Mouse (Mus musculus) layer of hippocampus, postnatal 25 days (tissue): ENCODE results near the gene Elmsan1. TPM values are rescaled to one million over a fixed set of nuclear protein-coding genes. Genes with fewer than 3 reads are reported as not detected.

ENCODE experiments used
- DNase-seq, 2 experiments: peaks; one replicate each; pipeline ENCODE4 v3.0.0; 2022; ENCODE audit warnings: mixed read lengths in 2 of 2, low spot score in 1 of 2; ENCODE audit errors: extremely low spot score in 1 of 2
- total RNA-seq, 2 experiments: library from RNA; stranded (reverse); gene quantifications; 2 replicates each; pipeline ENCODE4 v1.2.3; 2021

The Elmsan1 gene
- total RNA-seq, 2 experiments from 2014 or later: 21.0 to 21.7 TPM

DNA sequence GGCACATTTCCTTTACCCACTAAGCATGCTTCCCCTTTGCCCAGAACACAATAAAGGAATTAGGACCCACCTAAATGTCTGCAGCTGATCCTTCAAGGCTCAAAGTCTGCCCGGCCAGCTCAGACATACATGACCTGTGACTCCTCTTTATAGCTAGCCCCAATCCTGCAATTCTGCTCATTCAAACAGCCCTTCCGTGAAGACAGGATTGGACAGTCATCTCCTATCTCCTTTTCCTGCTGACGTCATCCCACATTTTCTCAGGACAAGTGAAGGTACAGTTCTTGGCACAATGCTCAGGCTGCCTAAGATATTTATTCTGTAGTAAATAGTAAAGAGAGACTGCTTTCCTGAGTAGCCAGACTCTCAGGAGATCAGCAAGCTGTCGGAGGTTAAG, 1.6 kb downstream of the Elmsan1 start:
- no peak for DNase-seq

GRCm38 (mm10) chr12:84215758-84216440, 2.8 kb downstream of the Elmsan1 start:
- no peak for DNase-seq

GRCm38 (mm10) chr12:84214495-84215175, 4.0 kb downstream of the Elmsan1 start:
- DNase-seq: no peak

GRCm38 (mm10) chr12:84212297-84212696, 6.4 kb downstream of the Elmsan1 start:
- DNase-seq: no peak

- DNase-seq: no peak
Observed at GRCm38 (mm10) chr12:84211021-84211538, 7.6 kb downstream of the Elmsan1 start.

DNA sequence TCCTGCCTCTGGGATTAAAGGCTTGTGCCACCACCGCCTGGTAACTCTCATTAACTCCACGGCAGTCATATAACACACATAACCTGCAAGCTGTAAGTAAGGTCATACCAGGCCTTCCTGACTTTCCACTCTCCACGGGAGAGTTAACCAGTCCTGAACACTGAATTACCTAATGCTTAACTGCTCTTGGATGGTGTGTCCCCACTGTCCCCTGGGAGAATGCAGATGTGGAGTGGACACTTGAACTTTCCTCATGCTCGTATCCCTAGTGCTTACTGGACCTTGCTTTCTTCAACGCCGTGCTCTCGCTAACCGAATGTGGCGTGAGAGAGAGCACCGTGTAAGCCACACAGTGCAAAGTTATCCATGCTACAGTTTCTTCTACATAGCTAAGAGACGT, 8.4 kb downstream of the Elmsan1 start:
- DNase-seq: no peak

DNA sequence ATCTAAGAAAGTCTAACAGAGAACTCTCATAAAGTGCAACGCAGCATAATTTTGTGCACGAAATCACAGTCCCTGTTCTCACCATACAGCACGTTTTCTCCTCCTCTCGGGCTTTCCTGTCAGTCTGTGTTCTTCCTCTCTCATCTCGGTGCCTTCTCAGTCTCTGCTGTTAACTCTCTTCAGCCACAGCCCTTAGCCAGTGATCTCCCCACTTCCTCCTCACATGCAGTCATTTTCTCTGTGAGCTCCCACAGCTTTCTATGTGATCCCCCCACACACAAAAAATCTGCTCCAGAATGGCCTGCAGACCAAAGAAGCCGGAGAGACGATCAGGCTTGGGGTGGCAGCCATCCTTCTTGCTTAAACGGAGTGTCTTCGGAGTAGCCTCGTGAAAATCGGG, 9.6 kb downstream of the Elmsan1 start:
- DNase-seq: no peak

DNA sequence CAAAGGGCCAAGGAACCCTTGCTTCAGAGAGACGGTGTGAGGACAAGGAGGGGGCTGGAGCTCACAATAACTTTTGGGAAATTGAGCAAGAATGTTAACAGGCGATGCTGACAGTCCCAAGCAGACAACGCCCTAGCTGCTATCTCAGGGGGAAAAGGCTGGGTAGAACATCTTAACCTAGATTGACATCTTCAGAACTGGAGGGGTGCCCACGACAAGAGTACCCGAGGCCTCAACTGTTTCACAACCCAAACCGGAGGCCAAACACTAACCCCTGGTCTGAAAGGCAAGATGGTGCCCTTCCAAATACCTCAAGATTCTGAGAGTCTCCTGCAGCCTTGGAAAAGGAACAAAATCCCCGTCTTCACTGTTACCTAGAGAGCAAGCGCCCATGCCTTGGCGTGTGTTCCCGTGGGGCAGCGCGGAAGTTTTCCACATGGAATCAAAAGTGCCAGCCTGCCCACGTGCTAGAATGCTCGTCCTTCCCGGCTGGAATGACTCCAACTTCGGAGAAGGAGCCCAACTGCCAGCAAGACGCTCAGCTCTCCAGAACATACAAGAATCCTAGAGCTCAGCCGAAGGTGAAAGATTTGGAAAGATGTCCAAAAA, 11.4 kb downstream of the Elmsan1 start:
- DNase-seq: no peak

GRCm38 (mm10) chr12:84206525-84206924, 12.2 kb downstream of the Elmsan1 start:
- DNase-seq: no peak

DNA sequence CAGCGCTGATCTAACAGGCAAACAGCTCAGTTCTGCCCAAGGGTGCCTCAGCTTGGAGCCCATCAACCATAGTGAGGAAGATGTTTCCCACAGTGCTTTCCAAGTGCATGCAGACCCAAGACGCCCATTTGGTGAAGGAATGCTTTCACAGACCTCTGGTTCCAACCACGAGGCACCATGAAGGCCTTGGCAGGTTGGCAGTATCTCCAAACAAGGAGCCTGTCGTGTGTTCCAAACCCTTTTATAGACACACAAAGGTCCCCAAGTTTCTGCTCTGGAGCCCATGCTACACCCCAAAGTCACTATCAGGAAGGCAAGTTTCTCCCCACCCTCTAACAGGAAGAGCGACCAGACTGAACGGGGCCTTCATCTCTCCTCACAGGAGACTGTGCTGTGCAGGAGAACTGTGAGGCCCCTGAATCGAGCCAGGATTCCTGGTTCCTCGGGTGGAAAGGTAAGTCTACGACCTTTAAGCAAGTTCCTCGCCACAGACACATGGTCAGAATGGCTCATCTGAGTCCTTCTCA, 13.0 kb downstream of the Elmsan1 start:
- DNase-seq: no peak

- no peak for DNase-seq
Observed at GRCm38 (mm10) chr12:84204662-84205061, 14.0 kb downstream of the Elmsan1 start.

- DNase-seq: no peak
Observed at GRCm38 (mm10) chr12:84203778-84204216, 14.9 kb downstream of the Elmsan1 start.

- DNase-seq: no peak
Observed at GRCm38 (mm10) chr12:84203170-84203777, 15.4 kb downstream of the Elmsan1 start.

DNA sequence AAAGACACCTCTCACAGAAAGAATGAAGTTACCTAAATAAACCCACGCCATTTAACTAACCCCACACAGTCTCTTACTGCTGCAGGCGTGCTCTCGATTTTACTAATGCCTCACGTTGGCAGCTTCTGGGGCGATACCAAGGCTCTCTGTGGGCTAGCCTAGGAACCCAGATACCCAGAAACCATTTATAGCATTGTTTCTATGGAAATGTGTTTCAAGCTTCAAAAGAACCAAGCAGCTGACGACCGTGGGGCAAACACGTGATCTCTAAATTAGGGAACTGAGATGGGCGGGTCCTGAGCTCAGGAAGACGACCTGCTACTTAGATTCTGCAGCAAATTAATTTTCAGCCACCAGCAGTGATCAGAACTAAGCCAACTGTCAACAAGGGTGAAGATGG, 16.1 kb downstream of the Elmsan1 start:
- DNase-seq: no peak

DNA sequence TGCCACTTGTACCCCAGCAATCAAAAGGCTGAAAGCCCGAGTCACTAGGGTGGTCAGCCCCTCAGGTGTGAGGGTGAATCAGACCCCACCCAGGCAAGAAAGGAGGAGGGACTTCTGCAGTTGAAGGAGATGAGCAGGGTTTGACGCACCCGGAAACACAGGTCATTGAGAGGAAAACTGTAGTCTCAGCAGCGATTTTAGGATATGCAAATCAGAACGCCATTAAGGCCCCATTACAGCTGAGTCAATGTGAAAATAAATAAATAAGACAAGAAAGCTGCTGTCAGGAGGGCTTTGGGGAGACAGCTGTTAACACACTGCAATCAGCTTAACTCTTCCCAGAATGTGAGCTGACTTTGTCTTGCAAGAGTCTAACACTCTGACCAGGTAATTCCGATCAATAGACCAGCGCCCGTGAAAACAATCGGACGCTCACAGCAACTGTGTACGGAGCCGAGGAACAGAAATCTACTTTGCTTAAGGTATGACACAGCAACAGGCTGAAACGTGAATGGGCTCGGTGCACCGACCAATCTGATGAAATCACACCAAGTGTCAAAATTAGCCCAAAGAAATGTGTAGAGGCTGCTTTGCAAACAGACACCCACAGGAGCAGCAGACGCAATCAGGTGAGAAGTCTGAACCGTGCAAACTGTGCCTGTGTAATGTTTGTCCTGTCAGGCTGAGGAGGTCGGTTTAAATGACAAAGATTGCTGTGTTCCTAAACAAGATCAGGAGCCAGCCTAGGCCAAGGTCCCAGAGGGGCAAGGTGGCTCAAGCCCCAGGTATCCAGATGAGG, 16.8 kb downstream of the Elmsan1 start:
- DNase-seq: no peak

- DNase-seq: no peak
Observed at GRCm38 (mm10) chr12:84201222-84201621, 17.5 kb downstream of the Elmsan1 start.

DNA sequence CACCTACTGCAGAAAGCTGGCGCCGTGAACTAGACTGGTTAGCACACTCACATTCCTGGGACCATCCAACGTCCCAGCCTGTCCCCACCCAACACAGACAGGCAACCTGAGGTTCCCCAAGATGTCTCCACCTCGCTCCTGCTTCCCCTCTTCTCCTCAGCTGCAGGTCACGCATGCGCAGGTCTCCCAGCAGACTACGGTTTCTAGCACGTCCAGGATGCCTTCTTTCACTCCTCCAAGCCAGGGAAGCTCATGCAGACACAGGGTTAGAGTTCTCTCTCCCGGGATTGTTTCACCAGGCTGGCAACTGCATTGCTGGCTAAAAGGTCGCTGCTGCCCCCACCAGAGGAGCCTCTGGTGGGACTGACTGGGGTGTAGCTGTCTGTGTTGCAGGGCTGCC, 19.8 kb downstream of the Elmsan1 start:
- no peak for DNase-seq

- no peak for DNase-seq
Observed at GRCm38 (mm10) chr12:84198076-84198679, 20.5 kb downstream of the Elmsan1 start.

GRCm38 (mm10) chr12:84195195-84195594, 23.5 kb downstream of the Elmsan1 start:
- no peak for DNase-seq
